Mouse (Mus musculus): Measurements from ENCODE around the gene Asb10.

Asb10 gene

GRCm38 (mm10) chr5:24535731-24536130, 5.0 kb downstream of the Asb10 start:
- no peak for DNase-seq (ENCODE audit: low read depth)

GRCm38 (mm10) chr5:24534292-24534691, 6.5 kb downstream of the Asb10 start:
- no peak for DNase-seq (ENCODE audit: low read depth)

- DNase-seq (ENCODE audit: low read depth), result no peak
These were observed 7.4 kb downstream of the Asb10 start for GRCm38 (mm10) chr5:24533391-24533790.

- peak; percentile 72 for DNase-seq (ENCODE audit: low read depth)
These were observed 10.6 kb downstream of the Asb10 start for GRCm38 (mm10) chr5:24530042-24530689.

GRCm38 (mm10) chr5:24527780-24528179, 13.0 kb downstream of the Asb10 start:
- DNase-seq (ENCODE audit: low read depth), result no peak

GRCm38 (mm10) chr5:24526889-24527230, 13.9 kb downstream of the Asb10 start, which contains the start of gene Gbx1:
Gbx1 (minus strand) TSS chr5:24527202.
- no peak for DNase-seq (ENCODE audit: low read depth)

GRCm38 (mm10) chr5:24526190-24526888, 14.4 kb downstream of the Asb10 start:
- no peak for DNase-seq (ENCODE audit: low read depth)

- no peak for DNase-seq (ENCODE audit: low read depth)
These were observed 15.2 kb downstream of the Asb10 start for GRCm38 (mm10) chr5:24525360-24526189.

GRCm38 (mm10) chr5:24524522-24524921, 16.3 kb downstream of the Asb10 start:
- no peak for DNase-seq (ENCODE audit: low read depth)

GRCm38 (mm10) chr5:24523806-24524205, 17.0 kb downstream of the Asb10 start:
- DNase-seq (ENCODE audit: low read depth), result no peak

GRCm38 (mm10) chr5:24521366-24521765, 19.4 kb downstream of the Asb10 start:
- no peak for DNase-seq (ENCODE audit: low read depth)

GRCm38 (mm10) chr5:24512271-24512670, 28.5 kb downstream of the Asb10 start:
- no peak for DNase-seq (ENCODE audit: low read depth)

- no peak for DNase-seq (ENCODE audit: low read depth)
These were observed 30.1 kb downstream of the Asb10 start for GRCm38 (mm10) chr5:24510635-24511034.

- DNase-seq (ENCODE audit: low read depth), result no peak
These were observed 32.4 kb downstream of the Asb10 start for GRCm38 (mm10) chr5:24508406-24508805.

GRCm38 (mm10) chr5:24505513-24505912, 35.3 kb downstream of the Asb10 start:
- no peak for DNase-seq (ENCODE audit: low read depth)

GRCm38 (mm10) chr5:24502786-24503185, 38.0 kb downstream of the Asb10 start:
- no peak for DNase-seq (ENCODE audit: low read depth)

- no peak for DNase-seq (ENCODE audit: low read depth)
These were observed 39.9 kb downstream of the Asb10 start for GRCm38 (mm10) chr5:24500851-24501250.

- no peak for DNase-seq (ENCODE audit: low read depth)
These were observed 41.7 kb downstream of the Asb10 start for GRCm38 (mm10) chr5:24499113-24499512.

GRCm38 (mm10) chr5:24497526-24497925, 43.3 kb downstream of the Asb10 start:
- DNase-seq (ENCODE audit: low read depth), result no peak

GRCm38 (mm10) chr5:24496756-24497155, 44.0 kb downstream of the Asb10 start:
- no peak for DNase-seq (ENCODE audit: low read depth)

GRCm38 (mm10) chr5:24495019-24495418, 45.8 kb downstream of the Asb10 start:
- DNase-seq (ENCODE audit: low read depth), result no peak

GRCm38 (mm10) chr5:24492546-24493285, 48.1 kb downstream of the Asb10 start:
- no peak for DNase-seq (ENCODE audit: low read depth)
